ENCODE assay signal across 25 mouse cellular contexts in genomic region chr17:44016314-44016713, GRCm38 (mm10).
"Had no signal": no experiment of that assay in that cellular context is flagged by ENCODE, and none has a peak within 500 bp of the region (broad histone marks: within the 10 kb centered on the region; RNA-seq: fewer than 3 reads in every experiment).

No protein-coding gene starts in this region.

- H3K4me3 ChIP-seq: embryonic facial prominence, embryonic 10.5 days; embryonic facial prominence, embryonic 12.5 days; embryonic facial prominence, embryonic 13.5 days; embryonic facial prominence, embryonic 15.5 days; erythroblast, embryonic 14.5 days; forebrain, embryonic 10.5 days; forebrain, embryonic 12.5 days; forebrain, embryonic 13.5 days; forebrain, embryonic 15.5 days; gastrocnemius, adult 2 months; heart, adult 2 months had no signal

- H3K4me1 ChIP-seq: embryonic facial prominence, embryonic 10.5 days; embryonic facial prominence, embryonic 12.5 days; embryonic facial prominence, embryonic 15.5 days; forebrain, embryonic 10.5 days; forebrain, embryonic 12.5 days; forebrain, embryonic 13.5 days; forebrain, embryonic 15.5 days had no signal

- H3K27ac ChIP-seq: embryonic facial prominence, embryonic 10.5 days; embryonic facial prominence, embryonic 12.5 days; embryonic facial prominence, embryonic 13.5 days; embryonic facial prominence, embryonic 15.5 days; forebrain, embryonic 10.5 days; forebrain, embryonic 12.5 days; forebrain, embryonic 13.5 days; forebrain, embryonic 15.5 days; gastrocnemius, adult 2 months; heart, adult 2 months had no signal

- DNase-seq: cerebellum, adult 9-10 months; cerebellum, adult 9-11 months; cerebellum, postnatal 10 days; cerebellum, postnatal 14 days; cerebellum, postnatal 25 days; cerebellum, postnatal 36 days; embryo, embryonic 11 days; forebrain, postnatal 0 days; gastrocnemius, adult 2 months; gastrocnemius, postnatal 10 days; gastrocnemius, postnatal 14 days; gastrocnemius, postnatal 25 days; gastrocnemius, postnatal 36 days; heart, adult 11 months; heart, adult 18-20 months; heart, adult 2 months had no signal
